Mouse (Mus musculus): ENCODE results near the gene Midn.

GRCm38 (mm10) chr10:80157141-80157929 is 9.3 kb downstream of the Midn start:
- no peak for TF ChIP-seq POLR2A (IDR thresholded peaks at IDR 0.05; ENCODE audit: extremely low read depth, insufficient read depth, low read length)
- TF ChIP-seq CTCF (IDR thresholded peaks at IDR 0.05; ENCODE audit: low read depth, low read length) = no peak

Data from liver, adult 2 months (tissue).